Mouse (Mus musculus) macrophage (primary cell): Measurements from ENCODE around the gene Fkbp15. TPM values are rescaled to one million over a fixed set of nuclear protein-coding genes. Genes with fewer than 3 reads are reported as not detected.
A peak's percentile ranks its signal among the peaks of the same experiment; 100 is the strongest.

Experiments
- H3K27ac ChIP-seq: fragments of 350-480 bp; formaldehyde crosslinking; 2 replicates; pipeline ENCODE4 v1.9.0; 2021
- H3K36me3 ChIP-seq: fragments of 350-480 bp; formaldehyde crosslinking; 2 replicates; pipeline ENCODE4 v1.9.0; 2021; ENCODE audit errors: inconsistent target
- H3K4me3 ChIP-seq: fragments of 350-480 bp; formaldehyde crosslinking; 2 replicates; pipeline ENCODE4 v1.9.0; 2021; ENCODE audit errors: inconsistent target
- H3K79me2 ChIP-seq: fragments of 350-480 bp; formaldehyde crosslinking; 2 replicates; pipeline ENCODE4 v1.9.0; 2021; ENCODE audit errors: inconsistent target
- WGBS: methylation state at CpG from one replicate; pipeline ENCODE4 v1.1.7; 2026; ENCODE audit warnings: inconsistent platforms; ENCODE audit not compliant: missing documents; 5-methylcytosine and 5-hydroxymethylcytosine counted together
- polyA plus RNA-seq: library from polyadenylated mRNA; stranded (reverse); fragments of 250-400 nt; gene quantifications from 3 replicates; pipeline ENCODE4 v1.2.4, GENCODE M21; 2018; ENCODE audit warnings: inconsistent platforms

Gene Fkbp15
- polyA plus RNA-seq, 1 experiment from 2014 or later = 171 TPM

GRCm38 (mm10) chr4:62318294-62318693 is 42.1 kb downstream of the Fkbp15 start:
- H3K36me3 ChIP-seq = peaks cover 85% of the 10 kb centered on the region
- WGBS = 83% methylated on average over 1 of the region's 1 CpGs

GRCm38 (mm10) chr4:62316456-62316855 is 43.9 kb downstream of the Fkbp15 start:
- Histone ChIP-seq H3K4me3 (no peak overlapping the region), H3K79me2 (peaks cover 54% of the 10 kb centered on the region; the same call in 1 of the 2 replicates), H3K27ac (no peak overlapping the region), H3K36me3 (peaks cover 95% of the 10 kb centered on the region)
- WGBS = 64% methylated on average over 2 of the region's 2 CpGs

More at GRCm38 (mm10) chr4:62318294-62318693, 42.1 kb downstream of the Fkbp15 start:
- H3K4me3 ChIP-seq = no peak overlapping the region
- no peak overlapping the region for H3K27ac ChIP-seq
- peaks cover 52% of the 10 kb centered on the region; the same call in 1 of the 2 replicates for H3K79me2 ChIP-seq

GRCm38 (mm10) chr4:62314516-62314915 is 45.8 kb downstream of the Fkbp15 start:
- WGBS = 97% methylated on average over 3 of the region's 3 CpGs
- Histone ChIP-seq H3K36me3 (peaks cover 84% of the 10 kb centered on the region), H3K79me2 (peaks cover 34% of the 10 kb centered on the region; the same call in 1 of the 2 replicates), H3K4me3 (no peak overlapping the region), H3K27ac (0 out of 2 replicates have a peak overlapping the region, but pooled peaks have one; percentile 2)

- Histone ChIP-seq H3K27ac (0 out of 2 replicates have a peak overlapping the region, but pooled peaks have one; percentile 2), H3K4me3 (no peak overlapping the region), H3K36me3 (peaks cover 77% of the 10 kb centered on the region), H3K79me2 (peaks cover 26% of the 10 kb centered on the region; the same call in 1 of the 2 replicates)
- 78% methylated on average over 9 of the region's 9 CpGs for WGBS
Observed at GRCm38 (mm10) chr4:62313641-62314211, 46.6 kb downstream of the Fkbp15 start.

- Histone ChIP-seq H3K79me2 (peaks cover 19% of the 10 kb centered on the region; the same call in 1 of the 2 replicates), H3K4me3 (no peak overlapping the region), H3K36me3 (peaks cover 69% of the 10 kb centered on the region), H3K27ac (no peak overlapping the region)
- 100% methylated on average over 2 of the region's 2 CpGs for whole genome bisulfite sequencing
Observed at GRCm38 (mm10) chr4:62312821-62313220, 47.5 kb downstream of the Fkbp15 start.

- Histone ChIP-seq H3K27ac (peak overlapping the region; percentile 33; the same call in 1 of the 2 replicates), H3K79me2 (peaks cover 17% of the 10 kb centered on the region; the same call in 1 of the 2 replicates), H3K36me3 (peaks cover 74% of the 10 kb centered on the region), H3K4me3 (no peak overlapping the region)
Observed at GRCm38 (mm10) chr4:62308406-62308805, 51.9 kb downstream of the Fkbp15 start.

GRCm38 (mm10) chr4:62306840-62307239 is 53.5 kb downstream of the Fkbp15 start:
- WGBS = 98% methylated on average over 4 of the region's 4 CpGs

GRCm38 (mm10) chr4:62306301-62306700 is 54.0 kb downstream of the Fkbp15 start:
- H3K36me3 ChIP-seq = peaks cover 73% of the 10 kb centered on the region
- no peak overlapping the region for H3K27ac ChIP-seq
- peaks cover 6% of the 10 kb centered on the region; the same call in 1 of the 2 replicates for H3K79me2 ChIP-seq
- no peak overlapping the region for H3K4me3 ChIP-seq
- 100% methylated on average over 1 of the region's 1 CpGs for WGBS

More at GRCm38 (mm10) chr4:62306840-62307239, 53.5 kb downstream of the Fkbp15 start:
- Histone ChIP-seq H3K36me3 (peaks cover 73% of the 10 kb centered on the region), H3K27ac (no peak overlapping the region), H3K79me2 (peaks cover 10% of the 10 kb centered on the region; the same call in 1 of the 2 replicates), H3K4me3 (no peak overlapping the region)

- H3K27ac ChIP-seq = no peak overlapping the region
- 100% methylated on average over 1 of the region's 1 CpGs for WGBS
- H3K4me3 ChIP-seq = no peak overlapping the region
- peaks cover 95% of the 10 kb centered on the region for H3K36me3 ChIP-seq
- H3K79me2 ChIP-seq = peaks cover 14% of the 10 kb centered on the region; the same call in 1 of the 2 replicates
Observed at GRCm38 (mm10) chr4:62303288-62303687, 57.1 kb downstream of the Fkbp15 start.

GRCm38 (mm10) chr4:62302795-62303194 is 57.6 kb downstream of the Fkbp15 start:
- H3K4me3 ChIP-seq = no peak overlapping the region
- 100% methylated on average over 2 of the region's 2 CpGs for WGBS
- no peak overlapping the region for H3K27ac ChIP-seq
- H3K36me3 ChIP-seq = peaks cover 98% of the 10 kb centered on the region
- H3K79me2 ChIP-seq = peaks cover 19% of the 10 kb centered on the region; the same call in 1 of the 2 replicates

- Histone ChIP-seq H3K79me2 (peaks cover 41% of the 10 kb centered on the region; the same call in 1 of the 2 replicates), H3K36me3 (peaks cover 94% of the 10 kb centered on the region), H3K4me3 (no peak overlapping the region), H3K27ac (no peak overlapping the region)
- WGBS = 100% methylated on average over 2 of the region's 2 CpGs
Observed at GRCm38 (mm10) chr4:62300001-62300400, 60.3 kb downstream of the Fkbp15 start.

- peaks cover 66% of the 10 kb centered on the region for H3K79me2 ChIP-seq
- WGBS = 76% methylated on average over 3 of the region's 3 CpGs
- H3K36me3 ChIP-seq = peaks cover 86% of the 10 kb centered on the region
- no peak overlapping the region for H3K27ac ChIP-seq
- H3K4me3 ChIP-seq = no peak overlapping the region
Observed at GRCm38 (mm10) chr4:62297280-62298130, 62.8 kb downstream of the Fkbp15 start.

- H3K4me3 ChIP-seq = no peak overlapping the region
- WGBS = 100% methylated on average over 1 of the region's 1 CpGs
- H3K27ac ChIP-seq = no peak overlapping the region
- H3K79me2 ChIP-seq = peaks cover 93% of the 10 kb centered on the region
- peaks cover 70% of the 10 kb centered on the region for H3K36me3 ChIP-seq
Observed at GRCm38 (mm10) chr4:62294741-62295140, 65.6 kb downstream of the Fkbp15 start.

- H3K36me3 ChIP-seq = peaks cover 63% of the 10 kb centered on the region
- H3K4me3 ChIP-seq = no peak overlapping the region
- peaks cover 100% of the 10 kb centered on the region for H3K79me2 ChIP-seq
- WGBS = 98% methylated on average over 10 of the region's 10 CpGs
- H3K27ac ChIP-seq = no peak overlapping the region
Observed at GRCm38 (mm10) chr4:62293219-62293861, 67.0 kb downstream of the Fkbp15 start.
